Mouse (Mus musculus) heart, postnatal 0 days (tissue): ENCODE measurements at regions not wholly inside any gene's neighbourhood (a gene's known extent, or its start where the extent isn't known, plus 50 kb on each side); places are given as distances from the start of the nearest gene placed in this dataset.

Source experiments
- ATAC-seq: fragments of 200-750 bp; cut with Nextera tagmentation; 2 replicates; pipeline ENCODE4 v1.8.0; 2017; ENCODE audit warnings: low read depth, moderate number of reproducible peaks, moderate library complexity; ENCODE audit not compliant: insufficient read depth
- DNase-seq: peaks from one replicate; pipeline ENCODE4 v3.0.0-alpha.2; 2016; ENCODE audit warnings: low spot score
- H3K27ac ChIP-seq: fragments of 300-500 bp; sonication (generic); 2 replicates; pipeline ENCODE4 v1.5.1; 2014; ENCODE audit warnings: low read depth, mild to moderate bottlenecking
- H3K27me3 ChIP-seq: fragments of 300-500 bp; sonication (generic); 2 replicates; pipeline ENCODE4 v1.6.1; 2014; ENCODE audit warnings: low read length, mixed read lengths; ENCODE audit not compliant: control insufficient read depth, insufficient read depth
- H3K36me3 ChIP-seq: fragments of 300-500 bp; sonication (generic); replicated peaks from 2 replicates; pipeline ENCODE4 v1.6.1; 2014; ENCODE audit warnings: low read length, mixed read lengths; ENCODE audit not compliant: control insufficient read depth, insufficient read depth
- H3K4me1 ChIP-seq: fragments of 300-500 bp; sonication (generic); 2 replicates; pipeline ENCODE4 v1.6.1; 2014; ENCODE audit warnings: antibody characterized with exemption; ENCODE audit not compliant: control insufficient read depth, insufficient read depth
- H3K4me2 ChIP-seq: fragments of 300-500 bp; sonication (generic); 2 replicates; pipeline ENCODE4 v1.6.1; 2014; ENCODE audit warnings: low read depth, mild to moderate bottlenecking, low read length, moderate library complexity
- H3K4me3 ChIP-seq: fragments of 300-500 bp; sonication (generic); 2 replicates; pipeline ENCODE4 v1.5.1; 2014; ENCODE audit warnings: low read depth, low read length
- H3K9ac ChIP-seq: fragments of 300-500 bp; sonication (generic); replicated peaks from 2 replicates; pipeline ENCODE4 v1.6.1; 2014; ENCODE audit warnings: low read depth, low read length, mixed read lengths
- H3K9me3 ChIP-seq: fragments of 300-500 bp; sonication (generic); replicated peaks from 2 replicates; pipeline ENCODE4 v1.6.1; 2016; ENCODE audit warnings: low read length; ENCODE audit not compliant: control insufficient read depth
- CTCF ChIP-seq: IDR thresholded peaks from 2 replicates; pipeline ENCODE4 v1.5.1; 2016; ENCODE audit warnings: antibody characterized with exemption, control low read depth, low read depth
- EP300 ChIP-seq: IDR thresholded peaks from 2 replicates; pipeline ENCODE4 v1.6.1; 2016; ENCODE audit warnings: antibody characterized with exemption, low read depth
- WGBS: fragments of 180-500 bp; shearing (Covaris S2); extraction: QIAGEN DNeasy Blood & Tissue Kit; methylation state at CpG from one replicate; pipeline ENCODE4 v1.1.7; 2014; 5-methylcytosine and 5-hydroxymethylcytosine counted together

DNA sequence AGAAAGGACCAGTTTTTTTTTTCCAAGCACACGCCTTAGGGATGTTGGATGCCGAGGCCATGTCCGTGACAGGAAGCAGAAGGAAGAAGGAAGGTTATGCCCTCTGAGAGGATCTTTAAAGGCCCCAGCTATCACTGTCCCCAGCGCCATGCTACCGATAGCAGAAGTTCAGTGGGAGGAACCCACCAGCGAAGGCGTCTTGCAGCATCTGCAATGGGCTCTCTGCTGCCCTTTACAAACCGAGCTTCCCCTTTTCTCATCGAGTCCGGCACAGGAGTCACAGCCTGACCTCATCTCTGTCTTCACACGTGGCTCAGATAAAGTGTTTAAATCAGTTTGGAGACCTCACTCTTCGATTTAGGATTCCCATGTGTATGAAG lies 193.5 kb downstream of the Opa1 start:
- H3K36me3 ChIP-seq = no peaks in the 10 kb centered on the region
- peaks cover 6% of the 10 kb centered on the region; the same call in 1 of the 2 replicates for H3K4me1 ChIP-seq
- DNase-seq (no peak), ATAC-seq (no peak)
- no peak for TF ChIP-seq CTCF
- TF ChIP-seq EP300 = no peak
- H3K9ac ChIP-seq = no peak overlapping the region
- WGBS = 70% methylated on average over 12 of the region's 12 CpGs
- no peaks in the 10 kb centered on the region for H3K9me3 ChIP-seq
- H3K27ac ChIP-seq = no peak overlapping the region
- no peak overlapping the region for H3K4me3 ChIP-seq
- H3K4me2 ChIP-seq = no peak overlapping the region
- H3K27me3 ChIP-seq = peaks cover 18% of the 10 kb centered on the region; the same call in 1 of the 2 replicates

GRCm38 (mm10) chr16:29773056-29773455 lies 193.9 kb downstream of the Opa1 start:
- Histone ChIP-seq H3K36me3 (no peaks in the 10 kb centered on the region), H3K4me3 (no peak overlapping the region), H3K4me2 (no peak overlapping the region), H3K4me1 (peaks cover 6% of the 10 kb centered on the region; the same call in 1 of the 2 replicates), H3K9me3 (no peaks in the 10 kb centered on the region), H3K9ac (no peak overlapping the region), H3K27me3 (peaks cover 18% of the 10 kb centered on the region; the same call in 1 of the 2 replicates), H3K27ac (no peak overlapping the region)
- ATAC-seq = no peak
- TF ChIP-seq EP300 (no peak), CTCF (no peak)
- DNase-seq = no peak
- WGBS = 81% methylated on average over 6 of the region's 6 CpGs

- no peak overlapping the region for H3K9ac ChIP-seq
- H3K4me2 ChIP-seq = no peak overlapping the region
- peaks cover 17% of the 10 kb centered on the region; the same call in 1 of the 2 replicates for H3K27me3 ChIP-seq
- DNase-seq (no peak), ATAC-seq (no peak)
- 60% methylated on average over 2 of the region's 2 CpGs for WGBS
- no peaks in the 10 kb centered on the region for H3K9me3 ChIP-seq
- no peak for TF ChIP-seq CTCF
- TF ChIP-seq EP300 = no peak
- H3K4me3 ChIP-seq = no peak overlapping the region
- peaks cover 9% of the 10 kb centered on the region; the same call in 1 of the 2 replicates for H3K4me1 ChIP-seq
- no peaks in the 10 kb centered on the region for H3K36me3 ChIP-seq
- H3K27ac ChIP-seq = no peak overlapping the region
Observed at GRCm38 (mm10) chr16:29774949-29775348, 195.8 kb downstream of the Opa1 start.

- TF ChIP-seq EP300 (no peak), CTCF (no peak)
- H3K9me3 ChIP-seq = no peaks in the 10 kb centered on the region
- H3K9ac ChIP-seq = no peak overlapping the region
- no peak overlapping the region for H3K4me2 ChIP-seq
- DNase-seq (no peak), ATAC-seq (no peak)
- H3K36me3 ChIP-seq = no peaks in the 10 kb centered on the region
- peaks cover 9% of the 10 kb centered on the region; the same call in 1 of the 2 replicates for H3K4me1 ChIP-seq
- no peak overlapping the region for H3K4me3 ChIP-seq
- 86% methylated on average over 5 of the region's 5 CpGs for WGBS
- H3K27me3 ChIP-seq = peaks cover 12% of the 10 kb centered on the region; the same call in 1 of the 2 replicates
- H3K27ac ChIP-seq = no peak overlapping the region
Observed at GRCm38 (mm10) chr16:29775879-29776278, 196.7 kb downstream of the Opa1 start.

DNA sequence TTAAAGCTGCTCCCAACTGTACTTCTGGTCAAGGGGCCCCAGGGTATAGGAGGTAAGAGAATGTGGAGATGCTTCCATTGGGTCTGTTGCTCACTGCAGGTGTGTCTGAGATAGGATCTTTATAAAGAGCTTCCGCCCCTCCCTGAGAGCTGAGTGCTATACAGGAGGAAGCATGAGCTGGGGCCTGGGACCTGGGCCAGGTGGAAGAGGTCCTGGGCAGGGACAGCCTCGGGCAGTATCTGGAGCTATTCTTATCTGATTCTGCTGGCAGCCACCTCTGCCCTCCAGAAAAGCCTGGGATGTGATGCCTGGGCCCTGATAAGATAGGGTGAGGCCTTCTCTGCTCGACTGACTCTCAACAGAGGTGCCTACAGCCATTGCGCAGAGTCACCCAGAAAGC lies 203.3 kb downstream of the Opa1 start:
- H3K9ac ChIP-seq = no peak overlapping the region
- H3K4me1 ChIP-seq = peaks cover 7% of the 10 kb centered on the region
- H3K27ac ChIP-seq = no peak overlapping the region
- H3K27me3 ChIP-seq = peaks cover 15% of the 10 kb centered on the region; the same call in 1 of the 2 replicates
- no peak overlapping the region for H3K4me3 ChIP-seq
- no peak for DNase-seq
- TF ChIP-seq EP300 = no peak
- TF ChIP-seq CTCF = no peak
- WGBS = 63% methylated on average over 4 of the region's 4 CpGs
- H3K36me3 ChIP-seq = no peaks in the 10 kb centered on the region
- 0 out of 2 replicates have a peak, but pooled peaks cover 4% of the 10 kb centered on the region for H3K9me3 ChIP-seq
- no peak overlapping the region for H3K4me2 ChIP-seq
- no peak for ATAC-seq

DNA sequence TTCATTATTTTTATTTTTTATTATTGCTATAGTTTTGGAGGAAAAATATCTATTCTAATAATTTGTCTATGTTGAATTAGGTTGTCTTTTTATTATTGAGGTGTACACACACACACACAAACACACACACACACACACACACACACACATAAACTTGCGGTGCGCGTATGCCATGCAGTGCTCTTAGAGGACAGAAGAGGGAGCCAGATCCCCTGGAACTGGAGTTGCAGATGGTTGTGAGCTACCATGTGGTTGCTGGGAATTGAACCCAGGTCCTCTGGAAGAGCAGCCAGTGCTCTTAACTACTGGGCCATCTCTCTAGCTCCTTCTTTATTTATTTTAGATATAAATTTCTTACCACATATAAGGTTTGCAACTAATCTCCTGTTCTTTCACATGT lies 206.0 kb downstream of the Opa1 start:
- Histone ChIP-seq H3K27me3 (peaks cover 14% of the 10 kb centered on the region; the same call in 1 of the 2 replicates), H3K4me1 (peaks cover 12% of the 10 kb centered on the region), H3K9me3 (0 out of 2 replicates have a peak, but pooled peaks cover 4% of the 10 kb centered on the region), H3K4me3 (no peak overlapping the region), H3K36me3 (no peaks in the 10 kb centered on the region), H3K4me2 (no peak overlapping the region), H3K9ac (no peak overlapping the region), H3K27ac (no peak overlapping the region)
- ATAC-seq = no peak
- 97% methylated on average over 3 of the region's 3 CpGs for WGBS
- DNase-seq = no peak
- TF ChIP-seq EP300 (no peak), CTCF (peak; percentile 24; the same call in 1 of the 2 replicates)
